Mouse (Mus musculus) neural tube, embryonic 12.5 days (tissue): ENCODE data around the gene Ppm1h. TPM values are rescaled to one million over a fixed set of nuclear protein-coding genes. Genes with fewer than 3 reads are reported as not detected.
A peak's percentile ranks its signal among the peaks of the same experiment; 100 is the strongest.

ENCODE experiments used
- ATAC-seq: fragments of 200-750 bp; cut with Nextera tagmentation; 2 replicates; pipeline ENCODE4 v1.8.0; 2017; ENCODE audit warnings: low read depth, mild to moderate bottlenecking, moderate TSS enrichment, moderate library complexity; ENCODE audit not compliant: low FRiP score
- H3K27ac ChIP-seq: fragments of 300-500 bp; sonication (generic); 2 replicates; pipeline ENCODE4 v1.5.1; 2016
- H3K27me3 ChIP-seq: fragments of 300-500 bp; sonication (generic); replicated peaks from 2 replicates; pipeline ENCODE4 v1.6.1; 2016; ENCODE audit warnings: mild to moderate bottlenecking
- H3K36me3 ChIP-seq: fragments of 300-500 bp; sonication (generic); 2 replicates; pipeline ENCODE4 v1.6.1; 2016; ENCODE audit warnings: mild to moderate bottlenecking
- H3K4me1 ChIP-seq: fragments of 300-500 bp; sonication (generic); 2 replicates; pipeline ENCODE4 v1.6.1; 2016
- H3K4me2 ChIP-seq: fragments of 300-500 bp; sonication (generic); replicated peaks from 2 replicates; pipeline ENCODE4 v1.6.1; 2016; ENCODE audit warnings: mild to moderate bottlenecking
- H3K4me3 ChIP-seq: fragments of 300-500 bp; sonication (generic); 2 replicates; pipeline ENCODE4 v1.5.1; 2016
- H3K9ac ChIP-seq: fragments of 300-500 bp; sonication (generic); 2 replicates; pipeline ENCODE4 v1.6.1; 2016; ENCODE audit warnings: mild to moderate bottlenecking
- H3K9me3 ChIP-seq: fragments of 300-500 bp; sonication (generic); 2 replicates; pipeline ENCODE4 v1.6.1; 2016; ENCODE audit warnings: mild to moderate bottlenecking
- WGBS: fragments of 180-500 bp; shearing (Covaris S2); methylation state at CpG from one replicate; pipeline ENCODE4 v1.1.7; 2016; 5-methylcytosine and 5-hydroxymethylcytosine counted together
- polyA plus RNA-seq: library from polyadenylated mRNA; unstranded; fragments of >200 nt; fragmentation: Nextera tagmentation; extraction: Ambion mirVana; gene quantifications from 2 replicates; pipeline ENCODE4 v1.2.1, GENCODE M21; 2016

Gene Ppm1h
- polyA plus RNA-seq, 1 experiment from 2014 or later, result 18.4 TPM

DNA sequence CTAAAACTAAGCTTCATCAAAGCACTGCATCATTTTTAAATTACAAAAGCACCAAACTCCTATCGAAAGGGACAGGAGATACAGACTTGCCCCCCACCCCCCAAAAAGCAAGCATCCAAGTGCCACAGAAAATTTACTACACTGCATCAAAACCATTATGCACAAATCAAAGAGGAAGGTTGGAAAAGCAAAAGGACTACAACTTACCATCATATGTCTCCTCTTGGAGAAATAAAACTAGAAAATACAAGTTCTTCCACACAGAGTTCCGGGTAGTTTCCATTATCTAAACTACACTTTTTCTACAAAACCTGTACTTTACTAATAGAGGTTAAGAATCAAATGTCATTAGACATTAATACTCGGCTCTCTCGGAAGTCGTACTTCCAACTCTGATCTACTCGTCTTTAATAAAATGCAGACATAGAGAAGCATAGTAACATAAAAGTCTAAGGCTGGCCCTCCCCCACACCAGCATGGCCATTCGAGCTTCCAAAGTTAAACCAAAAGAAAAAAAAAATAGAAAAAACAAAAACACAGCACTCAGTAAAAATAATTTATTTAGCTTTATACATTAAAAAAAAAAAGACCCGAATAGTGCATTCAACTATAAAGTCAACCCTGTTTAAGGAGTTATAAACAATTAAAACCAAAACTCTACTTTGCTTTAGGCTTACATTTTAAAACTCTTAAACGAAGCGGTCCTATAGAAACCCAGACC is 306.1 kb downstream of the Ppm1h start:
- peak overlapping the region; percentile 99 for H3K27ac ChIP-seq
- H3K4me2 ChIP-seq, result peak overlapping the region; percentile 64
- peaks cover 14% of the 10 kb centered on the region for H3K36me3 ChIP-seq
- peaks cover 19% of the 10 kb centered on the region for H3K4me1 ChIP-seq
- no peak for ATAC-seq
- peak overlapping the region; percentile 88 for H3K4me3 ChIP-seq
- WGBS, result 5% methylated on average over 10 of the region's 10 CpGs
- H3K9me3 ChIP-seq, result no peaks in the 10 kb centered on the region
- H3K9ac ChIP-seq, result peak overlapping the region; percentile 98
- no peaks in the 10 kb centered on the region for H3K27me3 ChIP-seq

DNA sequence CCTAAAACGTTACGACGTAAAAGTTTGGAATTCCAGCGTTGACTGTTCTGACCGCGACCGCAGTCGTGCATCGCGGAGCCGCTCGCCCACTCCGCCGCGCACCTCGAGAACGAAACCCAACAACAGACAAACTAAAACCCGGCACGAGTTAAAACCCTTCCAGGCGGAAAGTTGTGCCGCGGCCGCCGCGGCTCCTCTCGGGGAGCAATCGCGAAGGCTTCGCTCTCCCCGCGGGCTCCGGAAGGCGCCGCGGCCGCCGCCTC is 306.6 kb downstream of the Ppm1h start:
- Histone ChIP-seq H3K36me3 (peaks cover 9% of the 10 kb centered on the region), H3K27me3 (no peaks in the 10 kb centered on the region), H3K4me1 (peaks cover 19% of the 10 kb centered on the region), H3K4me2 (peak overlapping the region; percentile 64), H3K9me3 (no peaks in the 10 kb centered on the region), H3K27ac (peak overlapping the region; percentile 99), H3K9ac (peak overlapping the region; percentile 98), H3K4me3 (peak overlapping the region; percentile 88)
- peak; percentile 2; the same call in 1 of the 2 replicates for ATAC-seq
- WGBS, result 0% methylated on average over 37 of the region's 37 CpGs

DNA sequence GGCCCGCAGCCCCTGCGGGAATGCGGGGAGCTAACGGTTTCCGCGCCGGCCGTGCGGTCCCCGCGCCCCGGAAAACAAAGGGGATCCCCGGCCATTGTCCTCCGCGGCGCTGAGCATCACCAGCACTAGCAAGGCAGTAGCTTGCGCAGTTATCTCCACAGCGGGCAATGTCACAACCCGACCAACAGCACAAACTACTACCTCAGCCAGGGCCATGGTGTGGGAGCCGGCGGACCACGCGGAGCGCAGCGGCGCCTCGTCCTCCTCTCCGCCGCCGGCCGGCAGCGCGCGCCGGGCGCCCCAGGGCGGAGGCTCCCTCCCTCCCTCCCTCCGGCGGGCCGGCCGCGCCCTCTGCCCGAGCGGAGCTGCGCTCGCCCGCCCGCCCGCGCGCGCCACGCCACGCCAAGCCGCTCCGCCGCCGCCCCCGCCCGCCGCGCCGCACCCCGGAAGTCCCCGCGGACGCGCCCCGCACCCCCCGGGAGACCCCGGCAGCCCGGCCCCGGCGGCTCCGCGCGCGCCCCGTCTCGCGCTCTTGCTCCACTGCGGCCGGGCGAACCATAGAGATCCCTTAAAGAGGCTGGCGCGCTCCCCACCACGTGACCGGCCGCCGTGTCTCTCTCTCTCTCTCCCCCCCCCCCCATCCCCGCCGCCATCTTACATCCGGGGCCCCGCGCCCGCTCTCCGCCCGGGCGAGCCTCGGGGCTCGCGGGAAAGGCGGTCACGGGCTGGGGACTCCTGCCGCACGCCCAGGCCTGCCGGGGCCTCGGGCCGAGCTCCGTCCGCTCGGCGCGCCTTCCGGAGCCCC is 307.2 kb downstream of the Ppm1h start:
- Histone ChIP-seq H3K27me3 (no peaks in the 10 kb centered on the region), H3K4me2 (peak overlapping the region; percentile 64), H3K9ac (peak overlapping the region; percentile 98), H3K27ac (peak overlapping the region; percentile 99), H3K9me3 (no peaks in the 10 kb centered on the region), H3K4me3 (peak overlapping the region; percentile 88), H3K4me1 (peaks cover 19% of the 10 kb centered on the region), H3K36me3 (peaks cover 7% of the 10 kb centered on the region)
- WGBS, result under 1% methylated on average over 64 of the region's 115 CpGs
- ATAC-seq, result peak; percentile 92

DNA sequence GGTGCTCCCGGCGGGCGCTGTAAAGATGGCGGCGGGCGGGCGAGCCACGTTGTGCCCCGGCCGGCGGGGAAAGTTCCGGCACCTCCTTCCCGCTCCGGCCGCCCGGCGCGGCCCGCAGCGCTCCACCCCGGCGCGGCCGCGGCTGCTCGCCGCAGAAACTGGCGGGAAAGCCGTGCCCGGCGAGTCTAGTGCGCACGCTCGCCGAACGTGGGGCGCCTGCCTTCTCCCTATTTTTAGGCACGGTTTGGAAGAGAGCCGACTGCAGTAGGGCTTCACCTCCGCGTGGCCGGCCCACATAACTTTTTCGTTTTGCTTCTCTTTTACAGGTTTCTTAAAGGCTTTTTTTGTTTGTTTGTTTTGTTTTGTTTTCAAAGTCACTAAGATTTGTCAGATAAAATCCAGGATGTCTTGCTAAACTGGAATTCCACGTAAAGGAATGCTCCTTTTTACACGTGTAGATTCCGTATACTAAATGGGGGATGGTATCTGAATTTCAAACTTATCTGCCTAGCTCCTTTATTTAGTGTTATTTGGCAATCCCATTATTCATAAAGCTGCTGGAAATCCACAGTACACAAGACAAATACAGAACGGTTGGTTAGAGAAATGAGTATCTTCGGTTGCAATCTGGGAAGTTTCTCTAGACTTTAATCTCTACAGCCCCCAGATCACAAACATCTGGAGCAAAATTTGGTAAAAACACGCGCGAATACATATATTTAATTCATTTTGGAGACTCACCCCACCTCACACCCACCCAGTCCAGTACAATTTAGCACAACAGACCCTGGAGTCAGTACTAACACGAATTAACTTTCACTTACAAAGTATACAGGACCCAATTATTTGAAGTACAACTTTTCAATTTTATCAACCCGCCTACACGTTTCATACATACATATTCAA is 308.0 kb downstream of the Ppm1h start:
- Histone ChIP-seq H3K9ac (peak overlapping the region; percentile 98), H3K27ac (peak overlapping the region; percentile 99), H3K27me3 (no peaks in the 10 kb centered on the region), H3K9me3 (no peaks in the 10 kb centered on the region), H3K4me1 (peaks cover 19% of the 10 kb centered on the region), H3K4me2 (peak overlapping the region; percentile 63), H3K4me3 (peak overlapping the region; percentile 88), H3K36me3 (peaks cover 10% of the 10 kb centered on the region)
- peak; percentile 65 for ATAC-seq
- 13% methylated on average over 51 of the region's 54 CpGs for WGBS

DNA sequence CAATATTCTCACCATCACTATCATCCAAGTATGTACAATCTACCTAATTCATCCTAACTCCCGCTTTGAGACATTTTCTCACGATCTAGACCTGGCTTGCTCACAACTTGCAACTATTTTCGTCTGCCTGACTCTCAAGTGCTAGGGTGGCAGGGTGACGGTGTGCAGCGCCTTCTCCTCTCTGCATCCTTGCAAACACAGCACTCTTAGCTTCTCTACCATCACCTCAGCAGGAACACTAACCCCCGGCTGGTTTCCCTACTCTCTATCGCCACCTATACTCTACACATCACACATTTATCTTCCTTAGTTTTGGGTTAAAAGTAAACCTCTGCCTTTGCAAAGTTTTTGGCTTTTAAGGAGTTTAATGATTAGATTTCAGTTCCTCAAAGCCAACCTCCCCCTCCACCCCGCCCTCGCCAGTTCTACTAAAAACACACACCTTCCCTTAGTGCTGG is 309.1 kb downstream of the Ppm1h start:
- H3K27me3 ChIP-seq, result no peaks in the 10 kb centered on the region
- no peak for ATAC-seq
- no peak overlapping the region; the same call in 1 of the 2 replicates for H3K27ac ChIP-seq
- H3K36me3 ChIP-seq, result peaks cover 12% of the 10 kb centered on the region
- H3K4me2 ChIP-seq, result no peak overlapping the region
- 34% methylated on average over 9 of the region's 9 CpGs for WGBS
- H3K9ac ChIP-seq, result no peak overlapping the region
- H3K4me3 ChIP-seq, result no peak overlapping the region
- peaks cover 16% of the 10 kb centered on the region for H3K4me1 ChIP-seq
- H3K9me3 ChIP-seq, result no peaks in the 10 kb centered on the region

DNA sequence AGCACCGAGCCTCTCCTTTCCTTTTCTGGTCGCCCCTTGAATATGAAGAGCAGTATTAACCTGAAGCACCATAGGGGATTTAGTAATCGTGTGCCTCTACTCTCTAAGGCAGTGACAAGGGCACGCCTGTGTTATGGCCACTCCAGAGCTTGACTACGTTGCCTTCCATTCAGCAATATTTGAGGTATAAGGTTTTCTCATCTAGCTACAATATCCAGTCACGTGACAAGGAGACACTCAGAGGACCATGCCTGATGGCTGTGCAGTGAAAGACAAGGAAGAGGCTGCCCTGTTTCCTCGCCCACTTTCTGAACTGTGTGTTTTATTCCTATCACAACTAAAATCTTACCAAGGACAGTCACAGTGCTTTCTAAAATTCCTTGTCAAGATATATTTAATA is 309.8 kb downstream of the Ppm1h start:
- H3K4me1 ChIP-seq, result peaks cover 10% of the 10 kb centered on the region
- no peak for ATAC-seq
- H3K4me3 ChIP-seq, result no peak overlapping the region
- H3K36me3 ChIP-seq, result peaks cover 12% of the 10 kb centered on the region
- H3K27ac ChIP-seq, result no peak overlapping the region
- 89% methylated on average over 7 of the region's 7 CpGs for WGBS
- no peak overlapping the region for H3K4me2 ChIP-seq
- H3K27me3 ChIP-seq, result no peaks in the 10 kb centered on the region
- no peak overlapping the region for H3K9ac ChIP-seq
- H3K9me3 ChIP-seq, result no peaks in the 10 kb centered on the region

DNA sequence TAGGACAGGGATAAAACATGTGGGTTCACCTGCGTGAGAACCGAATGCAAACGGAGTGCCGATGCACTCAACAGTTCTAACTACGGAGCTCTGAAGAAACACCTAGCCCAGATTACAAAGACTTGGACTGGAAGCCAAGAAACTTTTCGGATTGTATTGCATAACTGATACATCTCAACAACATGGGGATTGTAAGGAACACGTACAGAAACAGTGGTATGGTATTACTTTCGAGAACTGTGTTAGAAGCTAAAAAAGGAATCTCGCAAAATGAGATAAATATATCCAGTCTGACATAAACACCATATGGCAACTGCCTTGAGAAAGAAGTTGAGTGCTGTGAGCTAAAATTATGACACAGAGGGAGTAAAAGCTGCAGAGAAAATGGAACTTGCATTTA is 311.4 kb downstream of the Ppm1h start:
- Histone ChIP-seq H3K9me3 (no peaks in the 10 kb centered on the region), H3K36me3 (peaks cover 19% of the 10 kb centered on the region), H3K4me1 (peaks cover 3% of the 10 kb centered on the region; the same call in 1 of the 2 replicates), H3K27ac (no peak overlapping the region), H3K27me3 (no peaks in the 10 kb centered on the region), H3K4me3 (no peak overlapping the region), H3K4me2 (no peak overlapping the region), H3K9ac (no peak overlapping the region)
- no peak for ATAC-seq
- WGBS, result 95% methylated on average over 9 of the region's 9 CpGs

DNA sequence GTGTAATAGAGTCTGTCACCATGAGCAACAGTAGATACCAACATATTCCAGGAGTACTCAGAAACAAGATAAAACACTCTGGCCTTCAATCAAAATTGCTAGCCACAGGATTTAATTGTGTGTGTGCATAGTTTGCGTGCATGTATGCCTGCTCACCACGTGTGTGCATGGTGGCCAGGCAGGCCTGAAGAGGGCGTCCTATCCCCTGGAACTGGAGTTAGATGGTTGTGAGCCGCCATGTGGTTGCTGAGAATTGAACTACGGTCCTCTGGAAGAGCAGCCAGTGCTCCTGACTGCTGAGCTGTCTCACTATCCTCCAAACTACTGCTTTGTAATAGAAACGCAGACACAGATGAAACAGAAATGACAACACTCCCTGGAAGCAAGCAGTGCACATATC is 312.0 kb downstream of the Ppm1h start:
- Histone ChIP-seq H3K27me3 (no peaks in the 10 kb centered on the region), H3K9me3 (no peaks in the 10 kb centered on the region), H3K4me2 (no peak overlapping the region), H3K36me3 (peaks cover 26% of the 10 kb centered on the region), H3K9ac (no peak overlapping the region), H3K4me1 (peaks cover 3% of the 10 kb centered on the region; the same call in 1 of the 2 replicates), H3K4me3 (no peak overlapping the region), H3K27ac (no peak overlapping the region)
- WGBS, result 95% methylated on average over 6 of the region's 6 CpGs
- ATAC-seq, result no peak

DNA sequence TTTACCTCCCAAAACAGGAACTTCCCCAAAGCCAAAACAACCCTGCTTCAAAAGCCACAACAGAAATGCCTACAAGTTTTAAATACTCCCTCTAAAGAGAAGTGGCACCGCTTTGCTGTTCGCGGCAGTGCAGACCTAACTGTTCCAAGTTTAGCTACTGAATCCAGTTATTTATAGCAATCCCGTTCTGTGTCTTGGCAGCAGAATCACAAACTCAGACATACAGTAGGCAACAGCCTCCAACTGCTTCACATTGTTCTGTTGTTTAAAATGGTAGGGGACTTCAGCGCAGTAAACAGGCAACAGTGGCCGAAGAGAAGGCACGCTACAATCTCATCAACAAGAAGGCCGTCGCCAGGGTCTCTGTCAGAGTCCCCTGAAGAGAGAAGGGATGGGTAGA is 312.5 kb downstream of the Ppm1h start:
- H3K36me3 ChIP-seq, result peaks cover 29% of the 10 kb centered on the region
- 93% methylated on average over 9 of the region's 9 CpGs for WGBS
- no peaks in the 10 kb centered on the region for H3K27me3 ChIP-seq
- H3K27ac ChIP-seq, result no peak overlapping the region
- H3K9me3 ChIP-seq, result 0 out of 2 replicates have a peak, but pooled peaks cover 1% of the 10 kb centered on the region
- no peak for ATAC-seq
- H3K9ac ChIP-seq, result no peak overlapping the region
- H3K4me2 ChIP-seq, result no peak overlapping the region
- H3K4me1 ChIP-seq, result peaks cover 3% of the 10 kb centered on the region; the same call in 1 of the 2 replicates
- H3K4me3 ChIP-seq, result no peak overlapping the region

DNA sequence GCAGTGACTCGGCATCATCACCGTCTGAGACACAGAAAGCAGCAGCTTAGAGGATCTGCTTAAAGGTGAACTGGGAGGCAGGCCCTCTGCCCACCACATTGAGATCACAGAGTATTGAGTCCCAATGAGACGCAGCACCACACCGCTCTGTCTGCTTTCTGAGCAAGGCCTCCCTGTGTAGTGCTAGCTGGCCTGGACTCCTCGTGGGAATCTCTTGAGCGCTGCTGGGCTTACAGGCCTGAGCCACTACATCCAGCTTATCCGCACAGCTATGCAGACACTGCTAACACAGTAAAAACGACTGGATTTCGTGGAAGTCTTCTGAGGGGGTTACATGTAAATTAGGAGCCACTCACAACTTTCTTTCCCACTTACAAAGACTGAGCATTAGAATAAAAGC is 313.1 kb downstream of the Ppm1h start:
- no peaks in the 10 kb centered on the region for H3K27me3 ChIP-seq
- no peak for ATAC-seq
- H3K36me3 ChIP-seq, result peaks cover 35% of the 10 kb centered on the region
- no peak overlapping the region for H3K4me2 ChIP-seq
- no peak overlapping the region for H3K27ac ChIP-seq
- H3K4me1 ChIP-seq, result peaks cover 3% of the 10 kb centered on the region; the same call in 1 of the 2 replicates
- H3K9me3 ChIP-seq, result 0 out of 2 replicates have a peak, but pooled peaks cover 5% of the 10 kb centered on the region
- H3K4me3 ChIP-seq, result no peak overlapping the region
- 93% methylated on average over 9 of the region's 9 CpGs for WGBS
- no peak overlapping the region for H3K9ac ChIP-seq

DNA sequence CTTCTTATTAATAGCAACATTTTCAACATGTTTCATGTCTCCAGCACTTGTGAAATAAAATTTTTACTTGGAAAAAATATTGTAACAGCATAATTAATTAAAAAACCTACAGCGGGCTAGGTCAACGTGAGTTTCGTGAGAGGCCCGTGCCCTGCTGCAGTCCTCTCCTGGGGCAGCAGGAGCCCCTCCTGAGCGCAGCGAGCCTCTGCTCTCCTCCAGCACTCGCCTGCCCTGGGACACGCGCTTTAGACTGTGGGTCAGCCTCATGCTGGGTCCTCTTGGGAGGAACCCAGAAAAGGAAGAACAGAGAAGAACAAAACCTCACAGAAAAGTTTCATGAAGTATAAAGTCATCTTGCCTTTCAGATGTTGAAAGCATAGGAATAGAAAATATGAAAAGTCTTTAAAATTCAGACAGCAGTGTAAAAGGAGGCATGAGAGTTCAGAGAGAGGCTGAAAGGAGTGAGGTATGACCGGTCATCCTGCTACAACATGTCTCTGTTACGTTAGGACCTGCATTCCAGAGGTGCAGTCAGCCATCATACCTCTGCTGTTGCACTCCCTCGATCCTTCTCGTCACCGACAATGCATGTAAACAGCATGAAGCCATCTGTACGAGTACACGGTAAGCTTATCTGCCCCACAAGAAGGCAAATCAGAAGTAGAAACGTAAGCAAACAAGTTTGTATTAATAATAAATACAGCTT is 316.0 kb downstream of the Ppm1h start:
- WGBS, result 74% methylated on average over 17 of the region's 17 CpGs
- Histone ChIP-seq H3K36me3 (peaks cover 62% of the 10 kb centered on the region), H3K27ac (no peak overlapping the region), H3K4me3 (no peak overlapping the region), H3K27me3 (no peaks in the 10 kb centered on the region), H3K4me1 (no peaks in the 10 kb centered on the region), H3K9ac (no peak overlapping the region), H3K4me2 (no peak overlapping the region), H3K9me3 (0 out of 2 replicates have a peak, but pooled peaks cover 5% of the 10 kb centered on the region)
- ATAC-seq, result no peak
